Mouse (Mus musculus): Measurements from ENCODE around the gene Jak1.

GRCm38 (mm10) chr4:101172738-101173137 is 92.3 kb downstream of the Jak1 start:
- TF ChIP-seq GATA1 (IDR thresholded peaks at IDR 0.05; ENCODE audit: low read length) (no peak), TAL1 (IDR thresholded peaks at IDR 0.05; ENCODE audit: low read length) (no peak)

Measured in erythroblast, embryonic 14.5 days (primary cell).